Mouse (Mus musculus): ENCODE data around the gene Lrrc7.

GRCm38 (mm10) chr3:158493730-158494129 lies 68.3 kb downstream of the Lrrc7 start:
- TF ChIP-seq CTCF (IDR thresholded peaks at IDR 0.05; ENCODE audit: extremely low read depth, insufficient read length, insufficient replicate concordance, low read depth, low read length) (no peak), POLR2A (IDR thresholded peaks at IDR 0.05; ENCODE audit: low read depth, low read length) (no peak)
